Mouse (Mus musculus) common myeloid progenitor, adult 5-6 weeks (primary cell): Measurements from ENCODE around the gene Osbp2. TPM values are rescaled to one million over a fixed set of nuclear protein-coding genes. Genes with fewer than 3 reads are reported as not detected.

Source experiments
- ATAC-seq: replicated peaks from 2 replicates; pipeline ENCODE4 v1.8.0; 2016; ENCODE audit warnings: low read depth, mild to moderate bottlenecking, moderate TSS enrichment, inconsistent platforms; ENCODE audit not compliant: poor library complexity, severe bottlenecking
- total RNA-seq: library from RNA; stranded (forward); fragments of 200-1000, 187-1606 nt; gene quantifications from 2 replicates; pipeline ENCODE4 v1.2.3, GENCODE M21; 2017

Osbp2 gene
- total RNA-seq, 1 experiment from 2014 or later, result not detected

GRCm38 (mm10) chr11:3674545-3674944 is 189.2 kb downstream of the Osbp2 start:
- ATAC-seq, result no peak

GRCm38 (mm10) chr11:3671000-3671628 is 192.6 kb downstream of the Osbp2 start:
- no peak for ATAC-seq

GRCm38 (mm10) chr11:3669849-3670248 is 193.9 kb downstream of the Osbp2 start:
- ATAC-seq, result no peak

- ATAC-seq, result no peak
Measured at GRCm38 (mm10) chr11:3668768-3669167, 194.9 kb downstream of the Osbp2 start.

GRCm38 (mm10) chr11:3667506-3667905 is 196.2 kb downstream of the Osbp2 start:
- ATAC-seq, result no peak

- no peak for ATAC-seq
Measured at GRCm38 (mm10) chr11:3661964-3662363, 201.7 kb downstream of the Osbp2 start.

Other genes starting within 250 kb of the Osbp2 start
- 34.8 and 38.4 TPM in 2 replicates for gene Morc2a, start 214.7 kb downstream of the Osbp2 start, total RNA-seq
- not detected in 2 replicates for gene 4921536K21Rik, start 31.2 kb upstream of the Osbp2 start, total RNA-seq
- 0.29 and 0.69 TPM in 2 replicates for gene Dusp18, start 31.3 kb upstream of the Osbp2 start, total RNA-seq
- gene Slc35e4, start 50.8 kb upstream of the Osbp2 start, total RNA-seq, result 1.3 and 2.6 TPM in 2 replicates
- gene Tcn2, start 68.3 kb upstream of the Osbp2 start, total RNA-seq, result 13.3 and 14.8 TPM in 2 replicates
- 140 and 247 TPM in 2 replicates for gene Pes1, start 100.1 kb upstream of the Osbp2 start, total RNA-seq
- not detected in 2 replicates for gene 4930556J24Rik, start 112.9 kb upstream of the Osbp2 start, total RNA-seq
- 1.0 TPM in 1 of 2 replicates, not detected in the other for gene Gal3st1, start 119.7 kb upstream of the Osbp2 start, total RNA-seq
- not detected in 2 replicates for gene Sec14l4, start 167.6 kb upstream of the Osbp2 start, total RNA-seq
- gene Sec14l3, start 200.9 kb upstream of the Osbp2 start, total RNA-seq, result not detected in 2 replicates
- gene Mtfp1, start 231.5 kb upstream of the Osbp2 start, total RNA-seq, result 10.7 and 16.0 TPM in 2 replicates